Mouse (Mus musculus) layer of hippocampus, postnatal 36 days (tissue): ENCODE measurements around the gene Dync1h1. TPM values are rescaled to one million over a fixed set of nuclear protein-coding genes. Genes with fewer than 3 reads are reported as not detected.
"Not testable (repeated sequence)": the region's sequence is repeated elsewhere in the genome, so short reads cannot be mapped to it uniquely, and the experiment has no call there.

Experiments used
- DNase-seq, 2 experiments: peaks; one replicate each; pipeline ENCODE4 v3.0.0; 2022
- microRNA-seq, 2 experiments: library from miRNA; unstranded; fragments of <30 nt; microRNA quantifications; one replicate each; pipeline ENCODE4 v1.2.0; 2021
- total RNA-seq, 2 experiments: library from RNA; stranded (reverse); gene quantifications; 2 replicates each; pipeline ENCODE4 v1.2.3; 2021

Dync1h1 gene
- total RNA-seq, 2 experiments from 2014 or later: 282 to 292 TPM

DNA sequence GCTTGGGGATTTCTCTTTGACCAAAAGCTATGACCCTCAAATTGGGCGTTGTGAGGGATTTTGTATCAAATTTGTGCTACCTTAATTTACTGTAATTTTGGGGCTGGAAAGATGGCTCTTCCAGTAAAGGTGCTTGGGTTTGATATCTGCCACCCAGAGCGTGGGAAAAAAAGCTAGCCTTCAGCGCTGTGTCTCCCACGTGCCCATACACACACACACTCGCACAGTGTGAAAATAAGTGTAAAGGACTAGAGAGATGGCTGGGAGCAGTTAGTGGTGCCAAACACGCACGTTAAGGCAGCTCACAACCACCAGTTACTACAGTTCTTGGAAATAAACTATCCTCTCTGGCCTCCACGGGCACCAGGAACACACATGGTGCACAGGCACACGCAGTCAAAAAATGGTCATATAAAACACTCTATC is 95.7 kb downstream of the Dync1h1 start:
- no peak for DNase-seq

DNA sequence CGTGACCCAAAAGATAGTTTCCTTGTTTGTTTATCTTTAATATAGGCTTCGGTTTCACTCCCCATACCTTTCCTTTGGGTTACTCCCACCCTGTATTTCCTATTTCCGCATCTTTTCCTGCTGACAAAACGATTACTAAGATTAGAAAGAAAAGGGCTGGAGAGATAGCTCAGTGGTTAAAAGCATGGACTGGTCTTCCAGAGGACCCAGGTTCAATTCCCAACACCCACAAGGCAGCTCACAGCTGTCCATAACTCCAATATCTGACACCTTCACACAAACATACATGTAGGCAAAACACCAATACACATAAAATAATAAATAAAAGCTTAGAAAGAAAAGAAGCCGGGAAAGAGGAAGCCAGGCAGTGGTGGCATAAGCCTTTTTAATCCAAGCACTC is 96.2 kb downstream of the Dync1h1 start:
- no peak for DNase-seq

DNA sequence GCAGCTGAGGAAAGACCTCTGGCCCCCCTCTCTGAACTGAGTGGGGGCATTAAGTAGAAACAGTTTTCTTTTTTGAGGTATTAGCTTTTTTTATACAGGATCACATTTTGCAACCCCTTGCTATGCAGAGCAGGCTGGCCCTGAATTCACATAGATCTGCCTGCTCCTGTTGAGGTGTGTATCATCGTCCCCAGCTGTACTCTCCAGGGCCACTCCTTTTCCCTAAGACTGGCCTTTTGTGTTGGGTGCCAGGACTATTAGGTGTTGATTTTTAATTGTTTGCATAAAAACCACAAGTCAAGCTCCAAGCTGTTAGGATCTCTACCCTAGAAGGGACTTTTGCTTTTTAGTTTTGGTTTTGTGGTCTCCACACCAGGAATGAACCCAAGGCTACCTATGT is 96.8 kb downstream of the Dync1h1 start:
- DNase-seq: no peak

DNA sequence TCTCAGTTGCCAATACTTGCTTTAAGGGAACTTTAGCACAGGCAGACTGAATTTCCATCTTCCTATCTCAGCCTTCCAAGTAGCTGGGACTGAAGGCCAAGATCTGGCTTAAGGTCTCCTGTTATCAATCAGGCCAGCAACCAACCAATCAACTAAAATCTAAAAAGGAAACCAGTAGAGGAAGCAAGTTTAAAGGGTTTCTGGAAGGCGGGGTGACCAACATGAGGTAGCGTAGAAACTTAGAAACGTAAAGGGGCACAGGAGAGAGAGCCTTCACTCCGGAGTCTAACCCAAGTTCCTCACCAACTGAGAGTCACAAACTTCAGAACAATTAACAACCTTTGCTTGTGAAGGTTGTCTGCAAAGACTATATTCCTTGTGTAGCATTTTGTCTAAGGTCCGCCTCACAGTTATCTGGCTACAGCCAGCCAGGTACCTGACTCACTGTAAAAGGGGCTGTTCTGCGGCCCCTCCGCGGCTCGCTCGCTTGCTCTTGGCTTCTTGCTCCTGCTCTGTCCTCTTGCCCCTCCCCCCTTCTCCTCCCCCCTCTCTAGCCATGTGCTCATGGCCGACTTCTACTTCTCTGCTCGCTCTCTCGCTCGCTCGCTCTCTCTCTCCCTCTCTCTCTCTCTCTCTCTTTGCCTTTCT is 97.4 kb downstream of the Dync1h1 start:
- no peak for DNase-seq

DNA sequence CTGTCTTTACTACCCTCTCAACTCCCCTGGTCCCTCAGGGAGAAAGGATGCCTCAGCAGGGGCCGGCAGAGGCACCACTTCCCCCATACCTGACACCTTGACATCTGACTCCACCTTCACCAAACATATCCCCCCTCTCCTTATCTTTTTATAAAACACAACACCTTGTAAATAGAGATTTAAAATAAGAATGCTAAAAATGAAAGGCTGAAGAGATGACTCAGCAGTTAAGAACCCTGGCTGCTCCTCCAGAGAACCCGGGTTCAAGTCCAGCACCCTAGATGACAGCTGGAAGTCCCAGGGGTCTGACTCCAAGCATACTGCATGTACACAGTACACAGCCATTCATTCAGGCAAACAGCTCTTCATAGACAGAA is 97.9 kb downstream of the Dync1h1 start:
- no peak for DNase-seq

DNA sequence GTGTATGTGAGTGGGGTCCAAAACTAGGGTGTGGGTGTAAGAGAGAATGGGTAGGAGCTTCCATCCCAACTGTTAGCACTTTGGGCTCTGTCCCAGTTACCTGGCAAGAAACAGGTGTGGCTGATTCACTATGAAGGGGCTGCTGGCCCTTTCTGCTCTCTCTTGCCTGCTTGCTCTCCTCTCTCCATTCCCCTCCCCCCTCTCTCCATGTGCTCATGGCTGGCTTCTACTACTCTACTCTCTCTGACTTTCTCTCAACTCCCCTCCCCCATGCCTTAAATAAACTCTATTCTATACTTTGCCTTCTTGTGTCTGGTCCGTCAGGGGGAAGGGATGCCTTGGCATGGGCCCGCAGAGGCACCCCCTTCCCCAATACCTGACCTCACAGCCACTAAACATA is 99.5 kb downstream of the Dync1h1 start:
- no peak for DNase-seq

DNA sequence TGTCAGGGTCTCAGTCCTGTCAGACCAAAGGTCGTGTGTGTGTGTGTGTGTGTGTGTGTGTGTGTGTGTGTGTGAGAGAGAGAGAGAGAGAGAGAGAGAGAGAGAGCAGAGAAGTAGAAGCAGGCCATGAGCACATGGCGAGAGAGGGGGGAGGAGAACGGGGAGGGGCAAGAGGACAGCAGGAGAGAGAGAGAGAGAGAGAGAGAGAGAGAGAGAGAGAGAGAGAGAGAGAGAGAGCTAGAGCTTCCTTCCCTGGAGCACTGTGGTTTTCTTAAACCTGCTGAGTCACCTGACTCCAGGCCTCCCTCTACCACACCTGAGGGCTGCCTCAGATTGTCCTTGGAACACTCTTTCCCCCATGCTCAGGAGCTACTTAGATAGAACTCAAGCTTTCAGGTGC is 100.1 kb downstream of the Dync1h1 start:
- DNase-seq: not testable (repeated sequence)

DNA sequence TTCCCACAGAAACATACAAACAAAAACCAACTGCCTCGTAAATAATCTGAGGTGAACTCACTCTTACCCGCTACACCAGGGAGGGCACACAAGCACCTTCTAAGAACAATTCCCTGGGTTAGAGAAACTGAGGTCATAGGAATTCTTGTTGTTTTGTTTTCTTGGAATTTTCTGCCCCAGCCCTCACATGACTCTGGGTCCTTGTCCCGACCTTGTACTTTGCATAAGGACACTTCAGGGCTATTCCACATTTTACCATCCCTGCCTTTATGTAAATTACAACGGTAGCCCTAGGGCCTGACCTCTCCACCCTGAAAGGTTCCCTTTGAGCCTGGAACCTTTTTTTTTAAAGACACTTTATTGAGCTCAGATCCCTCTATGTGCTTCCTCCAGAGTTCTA is 101.3 kb downstream of the Dync1h1 start, which contains the start of gene Hsp90aa1:
TSS of gene Hsp90aa1 (minus strand) at position 173 of the 400 bp plus-strand sequence.
- DNase-seq: no peak

DNA sequence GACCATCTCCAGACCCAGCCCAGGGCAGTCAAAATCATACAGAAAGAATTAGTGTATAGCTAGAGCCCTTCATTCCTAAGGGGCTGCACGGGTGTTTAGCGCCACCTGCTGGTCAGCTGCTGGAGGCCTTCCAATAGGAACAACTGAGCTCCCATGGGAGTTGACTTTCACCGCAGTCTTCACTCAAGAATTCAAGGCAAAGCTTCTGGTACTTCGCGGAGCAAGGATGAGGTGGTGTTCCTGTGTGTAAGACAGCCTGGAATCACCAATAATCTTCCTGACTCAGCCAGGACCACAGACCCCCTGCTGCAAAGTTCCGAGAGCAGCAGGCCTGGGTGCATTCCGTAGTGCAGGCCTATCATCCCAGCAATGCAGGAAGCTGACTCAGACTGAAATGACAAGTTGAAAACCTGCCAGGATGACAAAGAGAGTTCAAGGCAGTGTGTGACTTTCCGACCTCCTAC is 101.8 kb downstream of the Dync1h1 start:
- peak; percentile 77 to 79 for DNase-seq

DNA sequence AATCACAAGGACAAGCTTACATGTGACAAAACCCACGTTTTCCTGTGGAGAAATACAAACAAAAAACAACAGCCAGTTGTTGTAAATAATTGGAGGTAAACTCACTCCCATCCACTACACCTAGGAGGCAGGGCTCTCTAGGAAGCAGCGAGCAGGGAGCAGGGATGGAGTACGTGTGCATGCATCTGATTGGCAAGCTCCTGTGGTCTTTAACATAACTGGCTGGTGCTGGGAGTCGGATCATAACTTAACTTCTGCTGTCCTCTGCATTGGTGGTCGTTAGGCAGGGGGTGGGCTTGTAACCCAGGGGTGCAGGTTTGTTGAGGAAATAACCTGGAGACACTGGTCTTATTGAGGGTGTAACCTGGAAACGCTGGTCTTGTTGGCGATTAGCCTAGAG is 102.4 kb downstream of the Dync1h1 start:
- DNase-seq: no peak

DNA sequence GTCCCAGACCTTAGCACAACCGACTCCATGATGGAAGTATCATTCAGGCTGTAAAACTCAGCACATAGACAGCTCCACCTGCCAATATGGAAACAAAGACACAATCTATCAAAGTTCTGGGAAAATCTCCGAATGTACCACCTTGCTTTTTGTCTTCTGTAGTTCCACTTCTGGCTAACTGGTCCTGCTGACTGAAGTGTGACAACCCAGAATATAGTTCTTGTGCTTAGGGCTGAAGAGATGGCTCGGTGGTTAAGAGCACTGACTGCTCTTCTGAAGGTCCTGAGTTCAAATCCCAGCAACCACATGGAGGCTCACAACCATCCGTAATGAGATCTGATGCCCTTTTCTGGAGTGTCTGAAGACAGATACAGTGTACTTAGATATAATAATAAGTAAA is 104.2 kb downstream of the Dync1h1 start:
- not testable (repeated sequence) for DNase-seq

DNA sequence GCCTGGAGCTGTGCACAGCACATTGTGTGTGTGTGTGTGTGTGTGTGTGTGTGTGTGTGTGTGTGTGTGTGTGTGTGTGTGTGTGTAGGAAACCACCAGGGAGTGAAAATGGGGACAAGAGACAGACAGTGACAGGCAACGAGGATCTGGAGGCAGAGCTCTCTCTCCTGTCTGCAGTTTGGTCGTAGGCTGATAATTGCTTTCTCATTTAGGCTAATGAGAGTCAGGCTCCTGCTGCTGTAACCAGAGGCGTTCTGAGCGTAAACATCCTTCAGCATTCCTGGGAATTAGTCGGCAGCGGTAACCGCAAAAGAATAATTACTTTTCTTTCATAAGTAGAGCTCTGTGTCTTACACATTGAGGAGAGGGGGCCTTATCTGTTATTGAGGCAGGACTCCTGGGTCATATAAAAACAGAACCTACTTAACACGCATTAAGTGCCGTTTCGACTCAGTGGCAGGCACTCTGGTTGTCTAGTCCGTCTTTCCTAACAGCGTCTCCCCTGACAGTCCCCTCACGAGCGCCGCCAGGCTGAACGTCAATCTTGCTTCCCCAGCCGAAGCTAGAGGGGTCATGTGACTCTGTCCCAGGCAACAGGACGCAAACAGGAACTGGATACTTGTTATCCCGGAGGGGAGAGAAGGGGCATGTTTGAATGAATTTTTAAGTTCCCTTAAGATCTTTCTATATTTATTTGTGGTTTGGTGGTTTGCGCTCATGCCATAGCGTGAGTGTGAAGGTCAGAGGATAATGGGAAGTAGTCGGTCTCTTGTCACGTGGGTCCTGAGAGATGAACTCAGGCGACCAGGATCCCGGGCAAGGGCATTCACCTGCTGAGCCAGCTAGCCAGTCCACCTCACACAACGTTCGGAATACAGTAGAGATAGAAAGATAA is 105.3 kb downstream of the Dync1h1 start:
- DNase-seq: peak; percentile 34 to 38

DNA sequence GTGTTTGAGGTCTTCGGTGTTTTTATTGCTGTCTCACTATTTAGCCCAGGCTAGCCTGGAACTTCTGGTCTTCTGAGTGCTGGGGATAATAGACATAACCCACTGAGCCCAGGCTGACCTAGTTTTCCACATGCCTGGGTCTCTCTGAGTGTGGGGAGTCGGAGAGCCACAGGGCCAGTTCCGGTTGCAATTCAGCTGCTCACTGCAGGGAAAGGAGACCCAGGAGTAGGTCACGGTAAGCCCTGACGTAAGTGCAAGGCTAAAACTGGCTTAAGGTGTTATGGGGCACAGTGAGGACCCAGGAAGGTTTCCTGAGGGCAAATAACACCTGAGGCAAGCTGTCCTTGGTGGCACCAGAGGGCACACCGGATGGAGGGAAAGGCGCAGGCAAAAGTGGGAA is 106.2 kb downstream of the Dync1h1 start:
- no peak for DNase-seq

DNA sequence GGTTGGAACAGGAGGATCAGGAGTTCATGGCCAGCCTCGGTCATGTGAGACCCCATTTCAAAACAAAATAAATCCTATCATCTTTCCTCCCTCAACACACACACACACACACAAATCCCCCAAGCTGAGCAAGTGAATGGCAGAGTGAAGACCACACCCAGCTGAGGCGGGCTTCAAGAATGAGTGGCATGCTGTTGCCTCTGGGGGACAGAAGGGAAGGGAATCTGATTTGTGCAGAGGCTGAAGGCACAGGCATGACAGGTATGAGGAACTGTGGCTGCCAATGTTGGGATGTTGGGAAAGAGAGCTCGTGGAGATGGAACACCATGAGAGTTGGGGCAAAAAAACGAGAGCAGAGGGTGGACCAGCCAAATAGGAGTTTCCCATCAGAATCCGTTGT is 110.0 kb downstream of the Dync1h1 start:
- no peak for DNase-seq

DNA sequence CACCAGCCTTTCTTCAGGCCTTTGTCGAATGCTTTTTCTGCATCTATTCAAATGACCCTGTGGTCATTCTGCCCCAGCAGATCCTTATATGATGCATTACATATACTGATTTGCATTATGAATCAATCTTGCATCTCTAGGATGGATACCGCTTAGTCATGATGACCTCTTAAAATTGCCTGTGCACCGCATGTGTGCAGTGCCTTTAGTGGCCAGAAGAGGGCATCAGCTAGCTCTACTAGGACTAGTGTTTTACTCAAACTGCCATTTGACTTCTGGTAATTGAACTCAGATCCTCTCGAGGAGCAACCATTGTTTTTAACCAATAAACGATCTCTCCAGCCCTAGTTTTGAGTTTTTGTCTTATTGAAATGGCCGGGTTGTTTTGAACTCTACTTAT is 112.5 kb downstream of the Dync1h1 start:
- DNase-seq: no peak

DNA sequence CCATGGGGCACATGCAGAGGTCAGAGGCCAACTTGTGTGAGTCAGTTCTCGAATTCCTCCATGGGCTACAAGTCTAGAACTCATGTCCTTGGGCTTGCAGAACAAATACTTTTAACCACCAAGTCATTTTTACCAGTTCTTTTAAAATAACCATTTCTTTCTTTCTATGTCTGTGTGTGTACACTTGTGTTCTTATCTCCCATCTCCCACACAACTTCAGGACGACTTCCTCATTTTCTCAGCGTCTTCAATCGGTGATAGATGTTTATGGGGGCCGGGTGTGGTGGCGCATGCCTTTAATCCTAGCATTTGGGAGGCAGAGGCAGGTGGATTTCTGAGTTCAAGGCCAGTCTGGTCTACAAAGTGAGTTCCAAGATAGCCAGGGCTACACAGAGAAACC is 113.0 kb downstream of the Dync1h1 start:
- DNase-seq: no peak

DNA sequence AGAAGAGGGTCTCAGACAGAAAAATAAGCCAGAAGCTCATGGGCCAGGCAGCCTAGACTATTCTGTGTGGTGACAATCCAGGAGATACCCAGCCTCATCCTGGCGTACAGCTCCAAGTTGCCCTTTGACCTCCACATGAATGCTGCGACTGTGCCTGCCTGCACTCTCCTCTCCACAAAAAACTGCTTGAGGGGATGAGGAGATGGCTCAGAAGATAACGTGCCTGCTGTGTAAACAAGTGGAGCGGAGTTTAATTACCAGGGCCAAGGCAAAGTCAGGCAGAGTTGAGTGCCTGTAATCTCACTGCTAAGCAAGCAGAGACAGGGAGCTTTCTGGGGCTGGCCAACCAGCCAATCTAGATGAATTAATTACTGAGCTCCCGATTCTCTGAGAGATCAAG is 114.8 kb downstream of the Dync1h1 start:
- no peak for DNase-seq

Small RNA genes lying within 50 kb of the gene (microRNA-seq; reads per million reads assigned to microRNA genes)
- 0 reads per million in 2 experiments for gene Gm27299

Other genes with a start within 250 kb of the Dync1h1 start
- 100 to 1,000 TPM; 228 to 249 TPM for gene Ppp2r5c, start 154.3 kb upstream of the Dync1h1 start, total RNA-seq
- not detected for gene 1700001K19Rik, start 81.2 kb downstream of the Dync1h1 start, total RNA-seq
- gene Hsp90aa1, start 101.3 kb downstream of the Dync1h1 start, total RNA-seq: 1,000 to 10,000 TPM; 1,068 to 1,130 TPM
- gene Wdr20, start 136.5 kb downstream of the Dync1h1 start, total RNA-seq: 10 to 100 TPM; 42.2 to 45.1 TPM
- 10 to 100 TPM; 11.8 TPM for gene Mok, start 239.5 kb downstream of the Dync1h1 start, total RNA-seq
- 10 to 100 TPM; 11.6 to 12.4 TPM for gene Zfp839, start 248.8 kb downstream of the Dync1h1 start, total RNA-seq